Mouse (Mus musculus) cerebellum, postnatal 14 days (tissue): Measurements from ENCODE around the gene Nbea.

Experiments
- DNase-seq, 2 experiments: peaks; one replicate each; pipeline ENCODE4 v3.0.0; 2021; ENCODE audit warnings: mixed read lengths in 2 of 2

The Nbea gene

DNA sequence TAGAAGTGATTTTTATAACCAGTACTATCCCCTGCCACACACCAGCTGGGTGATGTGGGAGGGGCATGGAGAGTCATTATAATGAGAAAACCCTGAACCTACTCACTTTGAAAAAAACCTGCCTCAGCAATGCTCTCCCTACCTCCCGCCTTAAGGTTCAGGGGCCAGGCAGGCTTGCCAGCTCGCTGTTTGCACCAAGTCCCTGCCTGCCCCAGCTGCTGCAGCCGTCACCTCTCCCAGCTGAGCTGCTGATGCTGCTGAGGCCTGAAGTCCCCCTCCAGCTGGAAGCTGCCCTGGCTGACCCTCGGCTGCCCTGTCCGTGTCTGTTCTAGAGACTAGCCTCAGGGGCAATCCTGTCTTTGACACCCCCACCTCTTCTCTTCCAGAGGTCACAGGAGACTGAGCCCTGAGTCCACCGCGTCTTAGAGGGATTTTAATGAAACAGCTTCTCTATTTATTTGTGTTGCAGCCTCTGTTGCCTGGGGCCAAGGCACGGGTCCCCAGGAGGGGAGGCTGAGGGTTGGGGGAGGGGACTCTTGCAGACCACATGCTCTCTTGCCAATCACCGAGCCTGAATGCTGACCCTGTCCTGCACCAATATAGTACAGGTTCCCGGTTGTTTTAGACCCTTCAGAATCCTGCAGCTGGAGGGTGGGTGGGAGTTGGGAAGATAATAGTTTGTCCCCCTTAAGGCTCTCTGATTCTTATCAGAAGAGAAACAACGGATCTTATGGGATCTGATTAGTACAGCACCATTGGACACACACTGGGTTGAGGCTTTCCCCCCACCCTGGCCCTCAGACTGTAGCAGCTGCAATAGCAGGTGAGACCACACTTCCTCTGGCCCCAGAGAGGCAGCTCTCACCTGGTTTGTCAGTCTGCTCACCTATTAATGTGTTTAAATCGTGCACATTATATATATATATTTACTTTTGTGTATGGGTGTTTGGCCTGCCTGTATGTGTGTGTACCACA is 595.2 kb downstream of the Nbea start:
- peak; percentile 19 to 23 for DNase-seq

DNA sequence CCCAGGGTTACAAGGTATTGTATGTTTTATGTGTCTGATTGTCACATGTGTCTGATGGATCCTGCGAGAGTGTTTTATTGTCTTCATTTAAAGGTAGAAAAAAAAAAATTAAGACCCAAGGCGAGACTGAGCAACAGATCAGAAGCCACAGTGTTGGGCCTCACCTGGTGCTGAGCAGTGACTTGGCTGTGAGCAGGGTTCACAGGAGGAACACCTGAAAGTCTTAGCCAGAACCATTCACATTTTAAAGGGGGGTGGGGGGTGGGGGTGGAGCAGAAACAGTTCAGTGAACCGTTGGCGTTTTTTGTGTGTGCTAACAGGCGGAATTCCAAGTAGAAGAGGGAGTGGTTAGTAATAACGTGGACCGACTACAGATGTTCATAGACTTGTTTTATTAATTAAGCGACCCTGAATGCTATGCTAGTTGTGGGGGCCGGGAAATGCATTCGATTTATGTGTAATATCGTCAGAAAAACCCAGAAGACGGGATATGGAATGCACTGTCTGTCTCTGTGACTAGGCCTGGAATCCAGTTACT is 596.0 kb downstream of the Nbea start:
- DNase-seq = no peak
